Mouse (Mus musculus) small intestine, adult 2 months (tissue): Measurements from ENCODE around the gene H60b.

Experiments
- CTCF ChIP-seq: fragments of 200-500 bp; IDR thresholded peaks from 2 replicates; pipeline ENCODE4 v1.5.1; 2012; ENCODE audit warnings: low read depth, mild to moderate bottlenecking, control low read depth, inconsistent platforms, low read length, moderate library complexity, mixed read lengths; ENCODE audit not compliant: insufficient replicate concordance, insufficient read length; ENCODE audit errors: extremely low read depth
- POLR2A ChIP-seq: fragments of 200-500 bp; IDR thresholded peaks from 2 replicates; pipeline ENCODE4 v1.6.1; 2012; ENCODE audit warnings: low read depth, mild to moderate bottlenecking, control low read depth, inconsistent platforms, low read length, moderate library complexity

DNA sequence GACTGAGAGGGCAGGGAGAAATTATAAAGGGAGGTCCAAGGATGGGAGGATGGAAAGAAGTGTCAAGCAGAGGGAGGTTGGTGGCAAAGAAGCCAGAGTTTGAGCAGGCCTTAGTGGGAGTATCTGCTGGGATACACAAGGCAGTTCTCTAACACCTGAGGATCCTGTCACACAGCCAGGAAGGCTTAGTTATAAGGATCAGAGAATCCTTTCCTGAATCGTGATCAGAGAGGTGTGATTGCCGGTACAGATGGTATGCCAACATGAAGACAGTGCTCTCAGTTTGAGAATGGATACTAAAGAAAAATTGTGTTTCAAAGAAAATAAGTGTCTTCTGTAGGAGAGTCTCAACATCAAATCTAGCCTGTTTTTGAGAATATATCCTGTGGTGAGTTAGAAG is 164.5 kb downstream of the H60b start:
- TF ChIP-seq CTCF, result no peak
- no peak for TF ChIP-seq POLR2A
